Mouse (Mus musculus) cerebellum, postnatal 14 days (tissue): ENCODE data around the gene Aig1.
A peak's percentile ranks its signal among the peaks of the same experiment; 100 is the strongest.

ENCODE experiments used
- DNase-seq, 2 experiments: peaks; one replicate each; pipeline ENCODE4 v3.0.0; 2021; ENCODE audit warnings: mixed read lengths in 2 of 2

The Aig1 gene

GRCm38 (mm10) chr10:13849205-13849604 is 19.6 kb downstream of the Aig1 start:
- DNase-seq: no peak

- no peak for DNase-seq
These were observed 23.9 kb downstream of the Aig1 start for GRCm38 (mm10) chr10:13844864-13845263.

- no peak for DNase-seq
These were observed 25.0 kb downstream of the Aig1 start for GRCm38 (mm10) chr10:13843746-13844145.

GRCm38 (mm10) chr10:13842855-13843254 is 25.9 kb downstream of the Aig1 start:
- DNase-seq: peak; percentile 74

GRCm38 (mm10) chr10:13838511-13839126 is 30.2 kb downstream of the Aig1 start:
- no peak for DNase-seq

GRCm38 (mm10) chr10:13837709-13838456 is 30.9 kb downstream of the Aig1 start:
- DNase-seq: peak in 1 of 2 experiments; percentile 23

GRCm38 (mm10) chr10:13836956-13837355 is 31.8 kb downstream of the Aig1 start:
- peak; percentile 53 to 58 for DNase-seq

GRCm38 (mm10) chr10:13835737-13836475 is 32.9 kb downstream of the Aig1 start:
- DNase-seq: peak; percentile 94 to 97

- peak in 1 of 2 experiments; percentile 44 for DNase-seq
These were observed 34.7 kb downstream of the Aig1 start for GRCm38 (mm10) chr10:13834056-13834455.

GRCm38 (mm10) chr10:13833066-13833566 is 35.7 kb downstream of the Aig1 start:
- no peak for DNase-seq

- DNase-seq: no peak
These were observed 36.2 kb downstream of the Aig1 start for GRCm38 (mm10) chr10:13832546-13833033.

GRCm38 (mm10) chr10:13827150-13827549 is 41.6 kb downstream of the Aig1 start:
- DNase-seq: no peak

GRCm38 (mm10) chr10:13813591-13813990 is 55.2 kb downstream of the Aig1 start:
- no peak for DNase-seq

- peak; percentile 71 to 78 for DNase-seq
These were observed 60.5 kb downstream of the Aig1 start for GRCm38 (mm10) chr10:13808291-13808690.

- DNase-seq: peak; percentile 49 to 79
These were observed 62.0 kb downstream of the Aig1 start for GRCm38 (mm10) chr10:13806806-13807205.

GRCm38 (mm10) chr10:13801296-13801695 is 67.5 kb downstream of the Aig1 start:
- DNase-seq: peak; percentile 87 to 92

- no peak for DNase-seq
These were observed 75.3 kb downstream of the Aig1 start for GRCm38 (mm10) chr10:13793458-13793857.

GRCm38 (mm10) chr10:13792788-13793187 is 76.0 kb downstream of the Aig1 start:
- DNase-seq: no peak

- no peak for DNase-seq
These were observed 79.2 kb downstream of the Aig1 start for GRCm38 (mm10) chr10:13789604-13790003.

GRCm38 (mm10) chr10:13788057-13788456 is 80.7 kb downstream of the Aig1 start:
- no peak for DNase-seq

GRCm38 (mm10) chr10:13782774-13783173 is 86.0 kb downstream of the Aig1 start:
- no peak for DNase-seq

GRCm38 (mm10) chr10:13782235-13782757 is 86.5 kb downstream of the Aig1 start:
- no peak for DNase-seq

- DNase-seq: no peak
These were observed 92.8 kb downstream of the Aig1 start for GRCm38 (mm10) chr10:13776014-13776413.
